Mouse (Mus musculus) lung, postnatal 10 days (tissue): ENCODE data around the gene Adam1a.

Experiments used
- DNase-seq: peaks from one replicate; pipeline ENCODE4 v3.0.0; 2021

Gene Adam1a

GRCm38 (mm10) chr5:121544910-121545792 lies at the start of gene Adam1a, which contains the start of gene Gm42878:
Gene Adam1a (minus strand): TSS chr5:121545482.
Gene Gm42878 (minus strand): TSS chr5:121545482.
- DNase-seq: peak; percentile 49

- DNase-seq: no peak
Observed at GRCm38 (mm10) chr5:121594714-121595313, 49.5 kb upstream of the Adam1a start.

- peak; percentile 94 for DNase-seq
Observed at GRCm38 (mm10) chr5:121593451-121594401, 48.4 kb upstream of the Adam1a start, which contains the start of gene Aldh2. Gene Aldh2 (minus strand): TSS chr5:121593824.

- DNase-seq: peak; percentile 40
Observed at GRCm38 (mm10) chr5:121592816-121593407, 47.6 kb upstream of the Adam1a start.

- peak; percentile 46 for DNase-seq
Observed at GRCm38 (mm10) chr5:121592064-121592815, 47.0 kb upstream of the Adam1a start.

- DNase-seq: peak; percentile 54
Observed at GRCm38 (mm10) chr5:121591417-121592063, 46.3 kb upstream of the Adam1a start.

- no peak for DNase-seq
Observed at GRCm38 (mm10) chr5:121589928-121590327, 44.6 kb upstream of the Adam1a start.

- DNase-seq: peak; percentile 90
Observed at GRCm38 (mm10) chr5:121586400-121587039, 41.2 kb upstream of the Adam1a start.

- DNase-seq: no peak
Observed at GRCm38 (mm10) chr5:121585699-121586098, 40.4 kb upstream of the Adam1a start.

GRCm38 (mm10) chr5:121585005-121585404 lies 39.7 kb upstream of the Adam1a start:
- no peak for DNase-seq

- DNase-seq: peak; percentile 98
Observed at GRCm38 (mm10) chr5:121583765-121584501, 38.7 kb upstream of the Adam1a start.

GRCm38 (mm10) chr5:121581945-121582344 lies 36.7 kb upstream of the Adam1a start:
- DNase-seq: no peak

- no peak for DNase-seq
Observed at GRCm38 (mm10) chr5:121576927-121577488, 31.7 kb upstream of the Adam1a start.

GRCm38 (mm10) chr5:121575867-121576266 lies 30.6 kb upstream of the Adam1a start:
- no peak for DNase-seq

GRCm38 (mm10) chr5:121574145-121574544 lies 28.9 kb upstream of the Adam1a start:
- no peak for DNase-seq

GRCm38 (mm10) chr5:121570787-121571186 lies 25.5 kb upstream of the Adam1a start:
- no peak for DNase-seq

- peak; percentile 68 for DNase-seq
Observed at GRCm38 (mm10) chr5:121569881-121570420, 24.7 kb upstream of the Adam1a start.

GRCm38 (mm10) chr5:121566035-121566681 lies 20.9 kb upstream of the Adam1a start:
- DNase-seq: no peak

GRCm38 (mm10) chr5:121564468-121564895 lies 19.2 kb upstream of the Adam1a start:
- peak; percentile 95 for DNase-seq
